Mouse (Mus musculus): ENCODE results near the gene Platr25. TPM values are rescaled to one million over a fixed set of nuclear protein-coding genes. Genes with fewer than 3 reads are reported as not detected.
"Not testable (repeated sequence)": the region's sequence is repeated elsewhere in the genome, so short reads cannot be mapped to it uniquely, and the experiment has no call there.

Gene Platr25
- 0.53 and 0.94 TPM in 2 replicates for polyA plus RNA-seq (2012; rRNA removed)

DNA sequence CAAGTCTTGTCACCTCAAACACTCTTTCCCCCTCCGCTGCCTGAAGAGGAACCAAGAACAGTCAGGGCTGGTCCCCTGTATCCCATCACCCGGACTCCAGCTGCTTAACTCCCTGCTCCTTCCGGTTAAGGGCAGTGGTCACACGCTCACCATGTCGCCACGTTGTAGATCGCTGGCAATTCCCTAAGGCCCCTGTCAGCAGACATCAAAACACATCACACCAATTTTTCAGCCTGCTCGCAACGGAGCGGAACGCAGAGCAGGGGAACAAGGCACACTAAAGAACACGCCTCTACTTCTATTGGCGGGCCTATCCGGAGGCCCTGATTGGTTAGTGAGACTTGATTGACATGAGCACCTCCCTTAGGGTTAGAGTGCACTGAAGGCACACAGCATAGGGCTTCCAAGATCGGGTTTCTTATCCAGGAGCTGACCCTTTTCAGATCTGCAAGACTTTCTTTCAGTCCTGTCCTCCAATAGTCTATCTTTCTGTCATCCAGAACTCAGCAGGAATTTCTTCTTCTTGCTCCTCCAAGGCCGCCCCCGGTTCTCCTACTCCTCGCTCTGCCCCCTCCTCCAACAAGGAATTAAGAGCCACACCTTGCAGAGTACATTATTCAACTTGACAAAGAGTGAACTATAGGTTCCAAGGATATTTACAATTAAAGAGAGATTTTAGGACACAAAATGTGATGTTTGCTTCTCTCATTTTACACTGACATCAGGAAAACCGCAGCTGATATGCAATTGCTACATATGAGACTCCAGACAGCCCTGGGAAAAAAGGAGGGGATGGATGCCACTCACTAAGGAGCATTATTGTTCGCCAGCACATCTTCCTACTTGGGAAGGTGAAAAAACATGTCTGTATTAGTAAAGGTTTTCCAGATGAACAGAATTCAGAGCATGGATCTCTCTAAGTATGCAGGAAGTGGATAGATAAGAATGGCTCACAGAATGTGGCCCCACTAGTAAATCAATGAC is at the start of gene Platr25:
Gene Platr25, minus strand, starts transcription at position 278 of the 984 bp plus-strand sequence.
- not testable (repeated sequence) for H3K36me3 ChIP-seq (ENCODE audit: control insufficient read depth, insufficient read depth, low read length); H3K4me1 ChIP-seq (ENCODE audit: control insufficient read depth, insufficient read depth, low read length); H3K27me3 ChIP-seq (replicated peaks; ENCODE audit: control insufficient read depth, insufficient read depth, low read length); H3K27ac ChIP-seq (ENCODE audit: insufficient read depth, low read depth, low read length)
- peak within 1 kb of the TSS; percentile 71 for H3K4me3 ChIP-seq (ENCODE audit: insufficient read depth, low read depth, low read length)
- 12% methylated on average over 20 of the region's 20 CpGs for WGBS
- peak; percentile 82 for DNase-seq

- not testable (repeated sequence) for H3K36me3 ChIP-seq (ENCODE audit: control insufficient read depth, insufficient read depth, low read length); DNase-seq; H3K4me1 ChIP-seq (ENCODE audit: control insufficient read depth, insufficient read depth, low read length); H3K4me3 ChIP-seq (ENCODE audit: insufficient read depth, low read depth, low read length); H3K27me3 ChIP-seq (replicated peaks; ENCODE audit: control insufficient read depth, insufficient read depth, low read length); H3K27ac ChIP-seq (ENCODE audit: insufficient read depth, low read depth, low read length)
- WGBS = 85% methylated on average over 6 of the region's 6 CpGs
Observed at GRCm38 (mm10) chr13:62807981-62808380, 47.5 kb upstream of the Platr25 start.

GRCm38 (mm10) chr13:62786135-62786493 is 25.6 kb upstream of the Platr25 start:
- WGBS = 49% methylated on average over 2 of the region's 2 CpGs

DNA sequence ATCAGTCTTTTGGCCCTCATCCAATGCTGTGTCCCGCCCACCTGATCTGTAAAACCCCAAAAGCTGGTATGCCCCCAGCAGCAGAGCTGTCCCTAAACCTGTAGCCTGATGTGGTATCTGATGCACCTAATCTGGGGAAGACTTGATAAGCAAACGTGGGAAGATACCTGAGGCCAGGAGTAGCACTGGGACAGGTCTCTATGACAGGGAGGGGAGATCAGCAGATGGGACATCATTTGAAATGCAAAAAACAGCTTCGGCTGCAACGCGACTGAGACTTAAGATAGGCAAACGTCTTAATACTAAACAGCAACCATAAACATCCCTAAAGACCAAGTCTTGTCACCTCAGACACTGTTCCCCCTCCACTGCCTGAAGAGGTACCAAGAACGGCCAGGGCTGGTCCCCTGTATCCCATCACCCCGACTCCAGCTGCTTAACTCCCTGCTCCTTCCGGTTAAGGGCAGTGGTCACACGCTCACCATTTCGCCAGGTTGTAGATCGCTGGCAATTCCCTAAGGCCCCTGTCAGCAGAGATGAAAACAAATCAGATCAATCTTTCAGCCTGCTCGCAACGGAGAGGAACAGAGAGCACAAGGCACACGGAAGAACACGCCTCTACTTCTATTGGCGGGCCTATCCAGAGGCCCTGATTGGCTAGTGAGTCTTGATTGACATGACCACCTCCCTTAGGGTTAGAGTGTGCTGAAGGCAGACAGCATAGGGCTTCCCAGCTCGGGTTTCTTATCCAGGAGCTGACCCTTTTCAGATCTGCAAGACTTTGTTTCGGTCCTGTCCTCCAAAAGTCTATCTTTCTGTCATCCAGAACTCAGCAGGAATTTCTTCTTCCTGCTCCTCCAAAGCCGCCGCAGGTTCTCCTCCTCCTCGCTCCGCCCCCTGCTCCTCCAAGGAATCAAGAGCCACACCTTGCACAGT is 25.0 kb upstream of the Platr25 start, which contains the start of gene Gm5141:
Gene Gm5141, minus strand, starts transcription at position 610 of the 936 bp plus-strand sequence.
- H3K4me3 ChIP-seq (ENCODE audit: insufficient read depth, low read depth, low read length) = peak within 1 kb of the TSS; percentile 78
- not testable (repeated sequence) for H3K27ac ChIP-seq (ENCODE audit: insufficient read depth, low read depth, low read length); H3K4me1 ChIP-seq (ENCODE audit: control insufficient read depth, insufficient read depth, low read length); H3K36me3 ChIP-seq (ENCODE audit: control insufficient read depth, insufficient read depth, low read length); H3K27me3 ChIP-seq (replicated peaks; ENCODE audit: control insufficient read depth, insufficient read depth, low read length)
- 3% methylated on average over 23 of the region's 23 CpGs for WGBS
- peak; percentile 64 for DNase-seq

More at GRCm38 (mm10) chr13:62786135-62786493, 25.6 kb upstream of the Platr25 start:
- H3K4me3 ChIP-seq (ENCODE audit: insufficient read depth, low read depth, low read length) = peak overlapping the region; percentile 78; the same call in 1 of the 2 replicates
- not testable (repeated sequence) for H3K36me3 ChIP-seq (ENCODE audit: control insufficient read depth, insufficient read depth, low read length); DNase-seq; H3K4me1 ChIP-seq (ENCODE audit: control insufficient read depth, insufficient read depth, low read length); H3K27me3 ChIP-seq (replicated peaks; ENCODE audit: control insufficient read depth, insufficient read depth, low read length); H3K27ac ChIP-seq (ENCODE audit: insufficient read depth, low read depth, low read length)

- H3K27ac ChIP-seq (ENCODE audit: insufficient read depth, low read depth, low read length); H3K36me3 ChIP-seq (ENCODE audit: control insufficient read depth, insufficient read depth, low read length); H3K4me1 ChIP-seq (ENCODE audit: control insufficient read depth, insufficient read depth, low read length); H3K4me3 ChIP-seq (ENCODE audit: insufficient read depth, low read depth, low read length); H3K27me3 ChIP-seq (replicated peaks; ENCODE audit: control insufficient read depth, insufficient read depth, low read length): not testable (repeated sequence)
- DNase-seq = peak; percentile 47
- 63% methylated on average over 2 of the region's 2 CpGs for WGBS
- TF ChIP-seq CTCF (conservative IDR thresholded peaks at IDR 0.05; ENCODE audit: insufficient read depth, insufficient read length, low read depth, low read length) = peak; percentile 25; the same call in 1 of the 2 replicates
Observed at GRCm38 (mm10) chr13:62763806-62764205, 3.3 kb upstream of the Platr25 start.

GRCm38 (mm10) chr13:62733322-62733721 is 27.2 kb downstream of the Platr25 start:
- WGBS = 95% methylated on average over 2 of the region's 2 CpGs
- H3K36me3 ChIP-seq (ENCODE audit: control insufficient read depth, insufficient read depth, low read length) = no peaks in the 10 kb centered on the region
- no peak for DNase-seq
- TF ChIP-seq POLR2A (IDR thresholded peaks at IDR 0.05; ENCODE audit: low read depth, low read length) = no peak
- TF ChIP-seq CTCF (conservative IDR thresholded peaks at IDR 0.05; ENCODE audit: insufficient read depth, insufficient read length, low read depth, low read length) = no peak
- no peaks in the 10 kb centered on the region for H3K27me3 ChIP-seq (replicated peaks; ENCODE audit: control insufficient read depth, insufficient read depth, low read length)
- H3K4me1 ChIP-seq (ENCODE audit: control insufficient read depth, insufficient read depth, low read length) = no peaks in the 10 kb centered on the region
- H3K27ac ChIP-seq (ENCODE audit: insufficient read depth, low read depth, low read length) = no peak overlapping the region
- no peak overlapping the region for H3K4me3 ChIP-seq (ENCODE audit: insufficient read depth, low read depth, low read length)

- H3K27ac ChIP-seq (ENCODE audit: insufficient read depth, low read depth, low read length) = not testable (repeated sequence)
- WGBS = 79% methylated on average over 8 of the region's 8 CpGs
Observed at GRCm38 (mm10) chr13:62712611-62713010, 47.9 kb downstream of the Platr25 start.

GRCm38 (mm10) chr13:62685287-62685648 is 75.2 kb downstream of the Platr25 start:
- H3K27me3 ChIP-seq (replicated peaks; ENCODE audit: control insufficient read depth, insufficient read depth, low read length); H3K4me1 ChIP-seq (ENCODE audit: control insufficient read depth, insufficient read depth, low read length); H3K36me3 ChIP-seq (ENCODE audit: control insufficient read depth, insufficient read depth, low read length); DNase-seq: not testable (repeated sequence)
- H3K4me3 ChIP-seq (ENCODE audit: insufficient read depth, low read depth, low read length) = peak overlapping the region; percentile 58
- WGBS = 19% methylated on average over 4 of the region's 4 CpGs
- peak overlapping the region; percentile 26; the same call in 1 of the 2 replicates for H3K27ac ChIP-seq (ENCODE audit: insufficient read depth, low read depth, low read length)

More at GRCm38 (mm10) chr13:62712611-62713010, 47.9 kb downstream of the Platr25 start:
- not testable (repeated sequence) for H3K36me3 ChIP-seq (ENCODE audit: control insufficient read depth, insufficient read depth, low read length); DNase-seq; H3K27me3 ChIP-seq (replicated peaks; ENCODE audit: control insufficient read depth, insufficient read depth, low read length); H3K4me1 ChIP-seq (ENCODE audit: control insufficient read depth, insufficient read depth, low read length); H3K4me3 ChIP-seq (ENCODE audit: insufficient read depth, low read depth, low read length)

DNA sequence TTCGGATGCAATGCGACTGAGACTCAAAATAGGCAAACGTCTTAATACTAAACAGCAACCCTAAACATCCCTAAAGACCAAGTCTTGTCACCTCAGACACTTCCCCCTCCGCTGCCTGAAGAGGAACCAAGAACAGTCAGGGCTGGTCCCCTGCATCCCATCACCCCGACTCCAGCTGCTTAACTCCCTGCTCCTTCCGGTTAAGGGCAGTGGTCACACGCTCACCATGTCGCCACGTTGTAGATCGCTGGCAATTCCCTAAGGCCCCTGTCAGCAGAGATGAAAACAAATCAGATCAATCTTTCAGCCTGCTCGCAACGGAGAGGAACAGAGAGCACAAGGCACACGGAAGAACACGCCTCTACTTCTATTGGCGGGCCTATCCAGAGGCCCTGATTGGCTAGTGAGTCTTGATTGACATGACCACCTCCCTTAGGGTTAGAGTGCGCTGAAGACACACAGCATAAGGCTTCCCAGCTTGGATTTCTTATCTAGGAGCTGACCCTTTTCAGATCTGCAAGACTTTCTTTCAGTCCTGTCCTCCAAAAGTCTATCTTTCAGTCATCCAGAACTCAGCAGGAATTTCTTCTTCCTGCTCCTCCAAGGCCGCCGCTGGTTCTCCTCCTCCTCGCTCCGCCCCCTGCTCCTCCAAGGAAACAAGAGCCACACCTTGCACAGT is 75.8 kb downstream of the Platr25 start:
- DNase-seq = peak; percentile 59
- H3K36me3 ChIP-seq (ENCODE audit: control insufficient read depth, insufficient read depth, low read length); H3K27me3 ChIP-seq (replicated peaks; ENCODE audit: control insufficient read depth, insufficient read depth, low read length); H3K4me1 ChIP-seq (ENCODE audit: control insufficient read depth, insufficient read depth, low read length): not testable (repeated sequence)
- peak overlapping the region; percentile 88 for H3K4me3 ChIP-seq (ENCODE audit: insufficient read depth, low read depth, low read length)
- 2% methylated on average over 20 of the region's 20 CpGs for WGBS
- H3K27ac ChIP-seq (ENCODE audit: insufficient read depth, low read depth, low read length) = peak overlapping the region; percentile 26; the same call in 1 of the 2 replicates

Data from kidney, adult 2 months (tissue).